Mouse (Mus musculus) limb, embryonic 14.5 days (tissue): ENCODE results near the gene Ccn2. TPM values are rescaled to one million over a fixed set of nuclear protein-coding genes. Genes with fewer than 3 reads are reported as not detected.

Experiments
- ATAC-seq: fragments of 200-750 bp; cut with Nextera tagmentation; 2 replicates; pipeline ENCODE4 v1.8.0; 2017; ENCODE audit warnings: low read depth, moderate number of reproducible peaks, moderate TSS enrichment; ENCODE audit not compliant: low FRiP score
- DNase-seq: peaks from one replicate; pipeline ENCODE4 v3.0.0-alpha.2; 2015; ENCODE audit warnings: low spot score
- H3K27ac ChIP-seq: fragments of 300-500 bp; sonication (generic); replicated peaks from 2 replicates; pipeline ENCODE4 v1.5.1; 2014; ENCODE audit warnings: low read depth, mild to moderate bottlenecking, low read length, moderate library complexity, mixed read lengths
- H3K27me3 ChIP-seq: fragments of 300-500 bp; sonication (generic); 2 replicates; pipeline ENCODE4 v1.6.1; 2014; ENCODE audit warnings: low read length, mixed read lengths; ENCODE audit not compliant: control insufficient read depth, insufficient read depth
- H3K36me3 ChIP-seq: fragments of 300-500 bp; sonication (generic); 2 replicates; pipeline ENCODE4 v1.6.1; 2014; ENCODE audit warnings: mild to moderate bottlenecking, low read length, moderate library complexity, mixed read lengths; ENCODE audit not compliant: control insufficient read depth, insufficient read depth
- H3K4me1 ChIP-seq: fragments of 300-500 bp; sonication (generic); 2 replicates; pipeline ENCODE4 v1.6.1; 2014; ENCODE audit warnings: antibody characterized with exemption, low read length, mixed read lengths; ENCODE audit not compliant: control insufficient read depth, insufficient read depth
- H3K4me2 ChIP-seq: fragments of 300-500 bp; sonication (generic); replicated peaks from 2 replicates; pipeline ENCODE4 v1.6.1; 2014; ENCODE audit warnings: low read depth, mild to moderate bottlenecking, low read length, moderate library complexity; ENCODE audit not compliant: severe bottlenecking
- H3K4me3 ChIP-seq: fragments of 300-500 bp; sonication (generic); replicated peaks from 2 replicates; pipeline ENCODE4 v1.5.1; 2014; ENCODE audit warnings: low read length
- H3K9ac ChIP-seq: fragments of 300-500 bp; sonication (generic); 2 replicates; pipeline ENCODE4 v1.6.1; 2014; ENCODE audit warnings: mild to moderate bottlenecking, low read depth, low read length, moderate library complexity; ENCODE audit not compliant: severe bottlenecking
- H3K9me3 ChIP-seq: fragments of 300-500 bp; sonication (generic); 2 replicates; pipeline ENCODE4 v1.6.1; 2016; ENCODE audit warnings: low read length; ENCODE audit not compliant: control insufficient read depth
- POLR2A ChIP-seq: fragments of 200-500 bp; IDR thresholded peaks from 2 replicates; pipeline ENCODE4 v1.8.0; 2012; ENCODE audit warnings: inconsistent platforms, mild to moderate bottlenecking, moderate library complexity, borderline replicate concordance; ENCODE audit not compliant: insufficient read depth, insufficient read length; ENCODE audit errors: extremely low read depth
- WGBS: fragments of 180-500 bp; shearing (Covaris S2); extraction: QIAGEN DNeasy Blood & Tissue Kit; methylation state at CpG from one replicate; pipeline ENCODE4 v1.1.7; 2014; 5-methylcytosine and 5-hydroxymethylcytosine counted together
- polyA plus RNA-seq, 2 experiments: library from polyadenylated mRNA; depleted of rRNA in 1 of 2; stranded (reverse) in 1 of 2; unstranded in 1 of 2; fragments of >200 nt; fragmentation: Nextera tagmentation in 1 of 2; extraction: Ambion mirVana in 1 of 2; gene quantifications; 2 replicates each; pipeline versions ENCODE4 v1.2.1 to v1.2.3; 2012 to 2014

Ccn2 gene
- polyA plus RNA-seq, 2 experiments = 13.5 to 103 TPM

- peaks cover 12% of the 10 kb centered on the region; the same call in 1 of the 2 replicates for H3K4me1 ChIP-seq
- DNase-seq = no peak
- 92% methylated on average over 10 of the region's 10 CpGs for WGBS
- no peak overlapping the region for H3K4me2 ChIP-seq
- H3K27ac ChIP-seq = no peak overlapping the region
- no peaks in the 10 kb centered on the region for H3K27me3 ChIP-seq
- no peaks in the 10 kb centered on the region for H3K9me3 ChIP-seq
- no peaks in the 10 kb centered on the region for H3K36me3 ChIP-seq
- no peak overlapping the region for H3K4me3 ChIP-seq
- TF ChIP-seq POLR2A = no peak
- ATAC-seq = no peak
- no peak overlapping the region for H3K9ac ChIP-seq
Observed at GRCm38 (mm10) chr10:24635884-24636283, 40.6 kb downstream of the Ccn2 start.

GRCm38 (mm10) chr10:24636986-24637385 lies 41.7 kb downstream of the Ccn2 start:
- no peak for ATAC-seq
- H3K36me3 ChIP-seq = no peaks in the 10 kb centered on the region
- no peak overlapping the region for H3K9ac ChIP-seq
- peaks cover 12% of the 10 kb centered on the region; the same call in 1 of the 2 replicates for H3K4me1 ChIP-seq
- H3K27me3 ChIP-seq = no peaks in the 10 kb centered on the region
- H3K27ac ChIP-seq = no peak overlapping the region
- H3K4me3 ChIP-seq = no peak overlapping the region
- no peak for TF ChIP-seq POLR2A
- no peak for DNase-seq
- H3K4me2 ChIP-seq = no peak overlapping the region
- no peaks in the 10 kb centered on the region for H3K9me3 ChIP-seq
- WGBS = 89% methylated on average over 2 of the region's 2 CpGs

DNA sequence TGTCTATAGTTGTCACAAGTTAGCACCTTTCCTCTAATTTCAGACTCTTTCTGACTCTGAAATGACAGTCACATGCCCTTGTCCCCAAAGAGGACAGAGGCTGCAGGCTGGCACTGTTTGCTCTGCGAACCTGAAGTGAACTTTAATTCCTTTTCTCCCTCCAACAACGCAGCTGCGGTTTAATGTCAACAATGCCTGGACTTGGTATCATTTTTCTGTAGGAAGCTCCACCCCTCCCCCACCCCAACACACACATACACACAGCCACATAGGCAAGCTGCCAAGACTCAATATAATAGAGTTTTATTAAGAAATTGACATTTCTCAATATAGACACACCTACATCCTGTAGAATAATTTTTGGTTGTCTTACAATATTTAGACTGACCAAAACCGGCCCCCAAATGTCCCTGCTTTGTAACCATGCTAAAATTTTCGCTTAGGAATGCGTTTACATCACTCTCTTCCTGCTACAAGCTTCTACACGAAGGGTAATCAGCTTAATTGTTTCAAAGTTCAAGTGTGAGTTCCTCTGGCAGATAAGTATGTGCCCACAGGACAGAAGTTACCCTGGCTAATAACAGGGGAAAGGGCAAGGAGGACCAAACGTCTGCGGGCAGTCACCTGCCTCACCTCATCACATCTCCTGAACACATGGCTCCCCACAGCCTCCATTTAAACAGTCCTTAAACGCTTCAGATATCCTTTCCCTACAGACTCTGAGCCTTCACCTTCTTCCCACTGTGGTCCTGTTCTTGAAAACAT lies 43.2 kb downstream of the Ccn2 start:
- Histone ChIP-seq H3K27me3 (no peaks in the 10 kb centered on the region), H3K4me3 (no peak overlapping the region), H3K4me1 (peaks cover 12% of the 10 kb centered on the region; the same call in 1 of the 2 replicates), H3K9ac (no peak overlapping the region), H3K36me3 (no peaks in the 10 kb centered on the region), H3K4me2 (no peak overlapping the region), H3K9me3 (no peaks in the 10 kb centered on the region), H3K27ac (no peak overlapping the region; the same call in 1 of the 2 replicates)
- peak; percentile 51 for DNase-seq
- no peak for ATAC-seq
- TF ChIP-seq POLR2A = no peak
- WGBS = 32% methylated on average over 10 of the region's 10 CpGs

- 50% methylated on average over 7 of the region's 7 CpGs for WGBS
- no peak overlapping the region for H3K4me3 ChIP-seq
- H3K27ac ChIP-seq = no peak overlapping the region
- peaks cover 12% of the 10 kb centered on the region; the same call in 1 of the 2 replicates for H3K4me1 ChIP-seq
- no peaks in the 10 kb centered on the region for H3K27me3 ChIP-seq
- no peak overlapping the region for H3K4me2 ChIP-seq
- DNase-seq = no peak
- no peaks in the 10 kb centered on the region for H3K9me3 ChIP-seq
- H3K9ac ChIP-seq = no peak overlapping the region
- no peaks in the 10 kb centered on the region for H3K36me3 ChIP-seq
- no peak for TF ChIP-seq POLR2A
- ATAC-seq = no peak
Observed at GRCm38 (mm10) chr10:24639596-24639995, 44.4 kb downstream of the Ccn2 start.

DNA sequence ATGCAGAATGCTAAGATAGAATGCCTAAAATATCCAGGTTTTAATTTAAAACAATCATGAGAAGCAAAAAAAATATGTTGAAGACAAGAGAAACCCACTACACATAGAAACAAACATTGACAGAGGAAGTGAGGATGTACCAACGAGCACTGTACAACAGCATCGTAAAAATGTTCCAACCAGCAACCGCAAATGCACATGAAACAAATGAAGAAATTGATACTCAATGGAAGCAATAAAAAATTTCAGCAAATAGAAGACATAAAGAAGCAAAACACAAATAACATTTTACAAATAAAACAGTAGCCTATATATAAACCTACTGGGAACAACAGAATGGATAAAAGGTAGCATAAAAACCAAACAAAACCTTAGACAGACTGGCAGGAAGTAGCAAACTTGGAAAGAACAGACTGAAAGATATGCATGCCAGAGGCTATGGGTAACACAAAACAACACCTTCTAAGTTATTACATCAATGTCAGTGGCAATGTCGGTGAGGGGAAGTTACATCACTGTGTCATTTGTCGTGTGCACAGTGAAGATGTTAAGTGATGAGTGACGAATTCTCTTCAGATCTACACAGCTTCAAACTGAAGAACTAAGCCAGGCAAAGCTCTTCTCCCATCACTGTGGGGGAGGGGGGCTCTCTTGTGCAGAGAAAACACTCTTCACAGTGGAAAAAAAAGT lies 45.1 kb downstream of the Ccn2 start:
- Histone ChIP-seq H3K4me2 (no peak overlapping the region), H3K36me3 (no peaks in the 10 kb centered on the region), H3K27ac (no peak overlapping the region), H3K9me3 (no peaks in the 10 kb centered on the region), H3K4me1 (peaks cover 12% of the 10 kb centered on the region; the same call in 1 of the 2 replicates), H3K4me3 (no peak overlapping the region), H3K27me3 (no peaks in the 10 kb centered on the region), H3K9ac (no peak overlapping the region)
- ATAC-seq (no peak), DNase-seq (no peak)
- 77% methylated on average over 6 of the region's 6 CpGs for WGBS
- TF ChIP-seq POLR2A = no peak
